Mouse (Mus musculus): ENCODE results near the gene Plp2. TPM values are rescaled to one million over a fixed set of nuclear protein-coding genes. Genes with fewer than 3 reads are reported as not detected.

Gene Plp2
- polyA plus RNA-seq, 1 experiment from 2014 or later = 44.7 TPM

- no peak overlapping the region for H3K4me3 ChIP-seq
- no peaks in the 10 kb centered on the region for H3K36me3 ChIP-seq
- 0 out of 2 replicates have a peak, but pooled peaks have one; percentile 40 for ATAC-seq (ENCODE audit: low FRiP score)
- H3K9me3 ChIP-seq (replicated peaks) = 0 out of 2 replicates have a peak, but pooled peaks cover 4% of the 10 kb centered on the region
- H3K4me1 ChIP-seq = peaks cover 5% of the 10 kb centered on the region; the same call in 1 of the 2 replicates
- no peaks in the 10 kb centered on the region for H3K27me3 ChIP-seq
- 0 out of 2 replicates have a peak overlapping the region, but pooled peaks have one; percentile 9 for H3K9ac ChIP-seq
- 28% methylated on average over 12 of the region's 15 CpGs for WGBS
- H3K27ac ChIP-seq = no peak overlapping the region
- H3K4me2 ChIP-seq (replicated peaks) = peak overlapping the region; percentile 47; the same call in 1 of the 2 replicates
Observed at GRCm38 (mm10) chrX:7658031-7658784, 13.0 kb downstream of the Plp2 start.

- H3K9me3 ChIP-seq (replicated peaks) = 0 out of 2 replicates have a peak, but pooled peaks cover 4% of the 10 kb centered on the region
- no peaks in the 10 kb centered on the region for H3K36me3 ChIP-seq
- H3K4me3 ChIP-seq = peak within 1 kb of the TSS; percentile 29
- H3K4me2 ChIP-seq (replicated peaks) = peak within 1 kb of the TSS; percentile 47
- 27% methylated on average over 26 of the region's 26 CpGs for WGBS
- no peaks in the 10 kb centered on the region for H3K27me3 ChIP-seq
- H3K9ac ChIP-seq = 0 out of 2 replicates have a peak within 1 kb of the TSS, but pooled peaks have one; percentile 32
- no peak within 1 kb of the TSS for H3K27ac ChIP-seq
- H3K4me1 ChIP-seq = peaks cover 5% of the 10 kb centered on the region; the same call in 1 of the 2 replicates
- no peak for ATAC-seq (ENCODE audit: low FRiP score)
Observed at GRCm38 (mm10) chrX:7657221-7657639, 14.0 kb downstream of the Plp2 start, which contains the start of gene Prickle3. Prickle3 (plus strand) TSS chrX:7657260.

GRCm38 (mm10) chrX:7648671-7649304 lies 22.4 kb downstream of the Plp2 start:
- no peaks in the 10 kb centered on the region for H3K4me1 ChIP-seq
- H3K9ac ChIP-seq = peak overlapping the region; percentile 55
- no peaks in the 10 kb centered on the region for H3K27me3 ChIP-seq
- H3K9me3 ChIP-seq (replicated peaks) = no peaks in the 10 kb centered on the region
- no peaks in the 10 kb centered on the region for H3K36me3 ChIP-seq
- peak; percentile 96 for ATAC-seq (ENCODE audit: low FRiP score)
- H3K27ac ChIP-seq = peak overlapping the region; percentile 74
- peak overlapping the region; percentile 53 for H3K4me2 ChIP-seq (replicated peaks)
- WGBS = 19% methylated on average over 25 of the region's 25 CpGs
- peak overlapping the region; percentile 35 for H3K4me3 ChIP-seq

- Histone ChIP-seq H3K36me3 (no peaks in the 10 kb centered on the region), H3K27ac (no peak overlapping the region), H3K9ac (no peak overlapping the region), H3K4me1 (no peaks in the 10 kb centered on the region), H3K4me2 (replicated peaks) (no peak overlapping the region), H3K9me3 (replicated peaks) (no peaks in the 10 kb centered on the region), H3K4me3 (no peak overlapping the region), H3K27me3 (no peaks in the 10 kb centered on the region)
- no peak for ATAC-seq (ENCODE audit: low FRiP score)
- WGBS = 21% methylated on average over 5 of the region's 5 CpGs
Observed at GRCm38 (mm10) chrX:7645349-7645748, 25.8 kb downstream of the Plp2 start.

- Histone ChIP-seq H3K4me1 (no peaks in the 10 kb centered on the region), H3K36me3 (no peaks in the 10 kb centered on the region), H3K4me3 (peak overlapping the region; percentile 51; the same call in 1 of the 2 replicates), H3K9ac (no peak overlapping the region), H3K4me2 (replicated peaks) (peak overlapping the region; percentile 54), H3K9me3 (replicated peaks) (no peaks in the 10 kb centered on the region), H3K27ac (no peak overlapping the region), H3K27me3 (no peaks in the 10 kb centered on the region)
- no peak for ATAC-seq (ENCODE audit: low FRiP score)
- WGBS = 37% methylated on average over 11 of the region's 12 CpGs
Observed at GRCm38 (mm10) chrX:7640785-7641184, 30.4 kb downstream of the Plp2 start.

- Histone ChIP-seq H3K27ac (peak overlapping the region; percentile 35; the same call in 1 of the 2 replicates), H3K36me3 (no peaks in the 10 kb centered on the region), H3K27me3 (no peaks in the 10 kb centered on the region), H3K9ac (peak overlapping the region; percentile 68), H3K9me3 (replicated peaks) (no peaks in the 10 kb centered on the region), H3K4me2 (replicated peaks) (peak overlapping the region; percentile 54), H3K4me1 (no peaks in the 10 kb centered on the region), H3K4me3 (peak overlapping the region; percentile 51)
- 28% methylated on average over 13 of the region's 13 CpGs for WGBS
- ATAC-seq (ENCODE audit: low FRiP score) = peak; percentile 26; the same call in 1 of the 2 replicates
Observed at GRCm38 (mm10) chrX:7639536-7640325, 31.5 kb downstream of the Plp2 start.

- no peaks in the 10 kb centered on the region for H3K9me3 ChIP-seq (replicated peaks)
- H3K27ac ChIP-seq = peak within 1 kb of the TSS; percentile 60
- WGBS = 24% methylated on average over 42 of the region's 42 CpGs
- ATAC-seq (ENCODE audit: low FRiP score) = peak; percentile 86
- no peaks in the 10 kb centered on the region for H3K36me3 ChIP-seq
- no peaks in the 10 kb centered on the region for H3K4me1 ChIP-seq
- peak within 1 kb of the TSS; percentile 54 for H3K4me2 ChIP-seq (replicated peaks)
- peak within 1 kb of the TSS; percentile 51 for H3K4me3 ChIP-seq
- H3K9ac ChIP-seq = peak within 1 kb of the TSS; percentile 68
- H3K27me3 ChIP-seq = no peaks in the 10 kb centered on the region
Observed at GRCm38 (mm10) chrX:7638401-7639091, 32.6 kb downstream of the Plp2 start, which contains the start of gene Syp. Syp (plus strand) TSS chrX:7638471.

- Histone ChIP-seq H3K4me2 (replicated peaks) (no peak overlapping the region), H3K4me3 (no peak overlapping the region), H3K27ac (no peak overlapping the region), H3K9me3 (replicated peaks) (no peaks in the 10 kb centered on the region), H3K27me3 (no peaks in the 10 kb centered on the region), H3K36me3 (no peaks in the 10 kb centered on the region), H3K4me1 (no peaks in the 10 kb centered on the region), H3K9ac (no peak overlapping the region)
- ATAC-seq (ENCODE audit: low FRiP score) = no peak
- WGBS = 72% methylated on average over 3 of the region's 3 CpGs
Observed at GRCm38 (mm10) chrX:7635101-7635500, 36.1 kb downstream of the Plp2 start.

- H3K4me3 ChIP-seq = no peak overlapping the region
- no peak overlapping the region for H3K4me2 ChIP-seq (replicated peaks)
- no peaks in the 10 kb centered on the region for H3K36me3 ChIP-seq
- no peaks in the 10 kb centered on the region for H3K4me1 ChIP-seq
- whole genome bisulfite sequencing = 89% methylated on average over 6 of the region's 6 CpGs
- H3K9ac ChIP-seq = no peak overlapping the region
- H3K9me3 ChIP-seq (replicated peaks) = no peaks in the 10 kb centered on the region
- ATAC-seq (ENCODE audit: low FRiP score) = no peak
- H3K27ac ChIP-seq = no peak overlapping the region
- no peaks in the 10 kb centered on the region for H3K27me3 ChIP-seq
Observed at GRCm38 (mm10) chrX:7632560-7632959, 38.6 kb downstream of the Plp2 start.

Data from hindbrain, embryonic 12.5 days (tissue).